Comparison of ENCODE assay signal across 1 mouse cellular context in genomic region chr5:31219911-31220447, GRCm38 (mm10).
TF ChIP-seq lines count a peak whose summit lies in the region.

No protein-coding gene starts in this region.

TF ChIP-seq in ES-E14, 5 proteins besides CTCF, POLR2A, EP300 and RAD21:
- TF ChIP-seq HCFC1 (IDR thresholded peaks at IDR 0.05; ENCODE audit: borderline replicate concordance, insufficient read depth, low read length) (no peak), CHD2 (IDR thresholded peaks at IDR 0.05; ENCODE audit: low read depth, low read length) (no peak), MAFK (IDR thresholded peaks at IDR 0.05; ENCODE audit: insufficient read depth, low read depth, low read length) (no peak), ZC3H11A (IDR thresholded peaks at IDR 0.05; ENCODE audit: borderline replicate concordance, low read depth, low read length) (no peak), ZNF384 (IDR thresholded peaks at IDR 0.05; ENCODE audit: low read depth, low read length) (no peak)
